Mouse (Mus musculus) activated CD4-positive, CD25-positive, alpha-beta regulatory T cell, adult 4 months (primary cell): ENCODE results near the gene Sipa1l1. TPM values are rescaled to one million over a fixed set of nuclear protein-coding genes. Genes with fewer than 3 reads are reported as not detected.
A peak's percentile ranks its signal among the peaks of the same experiment; 100 is the strongest.

ENCODE experiments used
- ATAC-seq: one replicate; pipeline ENCODE4 v1.8.0; 2017
- polyA plus RNA-seq, 2 experiments: library from polyadenylated mRNA; unstranded; fragments of 100-300 nt; shearing (Covaris generic); gene quantifications; one replicate each; pipeline ENCODE4 v1.2.1; 2017

Gene Sipa1l1
- polyA plus RNA-seq, 2 experiments from 2014 or later: 23.4 to 29.9 TPM

- no peak for ATAC-seq
These were observed 43.9 kb downstream of the Sipa1l1 start for GRCm38 (mm10) chr12:82213056-82213455.

GRCm38 (mm10) chr12:82214916-82215315 is 45.8 kb downstream of the Sipa1l1 start:
- ATAC-seq: no peak

GRCm38 (mm10) chr12:82216801-82217553 is 47.9 kb downstream of the Sipa1l1 start:
- ATAC-seq: no peak

GRCm38 (mm10) chr12:82218201-82218600 is 49.1 kb downstream of the Sipa1l1 start:
- no peak for ATAC-seq

GRCm38 (mm10) chr12:82220367-82221089 is 51.4 kb downstream of the Sipa1l1 start:
- ATAC-seq: no peak

- no peak for ATAC-seq
These were observed 54.2 kb downstream of the Sipa1l1 start for GRCm38 (mm10) chr12:82223126-82223815.

GRCm38 (mm10) chr12:82224848-82225247 is 55.7 kb downstream of the Sipa1l1 start:
- ATAC-seq: no peak

- no peak for ATAC-seq
These were observed 56.2 kb downstream of the Sipa1l1 start for GRCm38 (mm10) chr12:82225278-82225677.

GRCm38 (mm10) chr12:82225751-82226228 is 56.7 kb downstream of the Sipa1l1 start:
- ATAC-seq: peak; percentile 73

- ATAC-seq: peak; percentile 54
These were observed 57.4 kb downstream of the Sipa1l1 start for GRCm38 (mm10) chr12:82226311-82227066.

- ATAC-seq: no peak
These were observed 61.0 kb downstream of the Sipa1l1 start for GRCm38 (mm10) chr12:82230127-82230526.

- ATAC-seq: peak; percentile 43
These were observed 62.1 kb downstream of the Sipa1l1 start for GRCm38 (mm10) chr12:82231191-82231590.

- no peak for ATAC-seq
These were observed 64.1 kb downstream of the Sipa1l1 start for GRCm38 (mm10) chr12:82233177-82233576.

GRCm38 (mm10) chr12:82234463-82235223 is 65.5 kb downstream of the Sipa1l1 start:
- ATAC-seq: no peak

- no peak for ATAC-seq
These were observed 68.0 kb downstream of the Sipa1l1 start for GRCm38 (mm10) chr12:82237095-82237494.

- ATAC-seq: no peak
These were observed 68.8 kb downstream of the Sipa1l1 start for GRCm38 (mm10) chr12:82237946-82238345.

GRCm38 (mm10) chr12:82240674-82241073 is 71.6 kb downstream of the Sipa1l1 start:
- ATAC-seq: no peak

- ATAC-seq: peak; percentile 93
These were observed 76.1 kb downstream of the Sipa1l1 start for GRCm38 (mm10) chr12:82245219-82245618.

GRCm38 (mm10) chr12:82246422-82246821 is 77.3 kb downstream of the Sipa1l1 start:
- no peak for ATAC-seq

- no peak for ATAC-seq
These were observed 78.5 kb downstream of the Sipa1l1 start for GRCm38 (mm10) chr12:82247371-82248258.

GRCm38 (mm10) chr12:82248501-82248900 is 79.4 kb downstream of the Sipa1l1 start:
- no peak for ATAC-seq
